Mouse (Mus musculus) erythroblast, embryonic 14.5 days (primary cell): ENCODE measurements around the gene Rundc3a.

Source experiments
- GATA1 ChIP-seq: IDR thresholded peaks from 2 replicates; pipeline ENCODE4 v1.6.1; 2012; ENCODE audit warnings: low read length, inconsistent platforms, mixed read lengths
- TAL1 ChIP-seq: IDR thresholded peaks from 3 replicates; pipeline ENCODE4 v1.6.1; 2012; ENCODE audit warnings: low read length, inconsistent platforms, mixed read lengths

DNA sequence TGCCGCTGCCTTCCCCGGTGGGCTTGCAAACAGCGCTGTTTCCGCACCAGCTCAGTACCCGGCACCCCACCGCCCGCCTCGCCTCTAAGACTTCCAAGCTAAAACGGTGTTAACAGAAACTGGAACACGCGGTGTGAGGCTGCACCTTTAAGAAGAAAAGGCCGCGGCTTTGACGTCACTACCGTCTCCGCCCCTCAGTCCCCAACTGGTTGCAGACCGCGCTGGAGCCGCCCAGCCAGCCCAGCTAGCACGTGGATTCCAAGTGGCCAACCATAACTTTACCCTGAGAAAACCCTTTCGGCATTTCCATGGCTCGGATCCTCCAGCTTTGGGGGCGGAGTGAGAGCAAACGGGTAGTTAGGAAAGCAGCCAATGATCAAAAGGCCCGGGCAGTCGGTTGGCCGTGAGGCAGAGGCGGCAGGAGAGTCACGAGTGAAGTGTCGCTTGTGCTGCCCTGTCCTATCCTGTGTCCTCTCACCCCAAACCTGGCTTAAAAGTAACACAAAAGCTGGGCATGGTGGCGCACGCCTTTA, 15.2 kb downstream of the Rundc3a start:
- TF ChIP-seq TAL1 (no peak), GATA1 (no peak)
